Mouse (Mus musculus) bone marrow macrophage, adult 2 months (primary cell): ENCODE data around the gene Gpr27.

Experiments used
- CTCF ChIP-seq: IDR thresholded peaks from 2 replicates; pipeline ENCODE4 v1.5.1; 2012; ENCODE audit warnings: low read depth, mild to moderate bottlenecking, low read length, moderate library complexity
- POLR2A ChIP-seq: IDR thresholded peaks from 2 replicates; pipeline ENCODE4 v1.6.1; 2012; ENCODE audit warnings: mild to moderate bottlenecking, low read depth, low read length, borderline replicate concordance

DNA sequence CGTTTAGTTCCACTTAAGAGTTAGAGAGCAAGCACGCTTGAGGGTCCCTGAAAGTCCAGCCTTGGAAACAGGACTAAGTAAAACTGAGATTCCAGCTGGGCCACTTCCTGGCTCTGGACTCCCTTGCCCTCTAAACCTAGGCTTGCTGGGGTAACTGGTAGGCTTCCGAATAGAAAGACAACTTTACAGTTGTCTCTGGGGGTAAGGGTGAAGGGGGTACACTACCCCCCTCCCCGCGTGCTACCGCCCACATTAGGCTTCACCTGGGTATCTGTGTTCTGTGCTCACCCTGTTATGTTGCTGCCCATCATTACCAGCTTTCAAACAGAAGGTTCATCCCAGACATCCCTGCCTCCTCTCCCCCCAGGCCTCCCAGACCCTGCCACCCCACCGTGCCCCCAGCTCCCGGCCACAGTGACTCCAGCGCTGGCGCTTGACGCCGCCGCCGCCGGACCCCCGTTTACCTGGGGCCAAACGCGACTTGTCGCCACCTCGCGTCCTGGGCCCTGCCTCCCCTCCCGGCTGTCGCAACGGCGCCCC, 743 bp upstream of the Gpr27 start:
- TF ChIP-seq CTCF (no peak), POLR2A (no peak)
